Mouse (Mus musculus) heart, embryonic 15.5 days (tissue): ENCODE data around the gene Cftr. TPM values are rescaled to one million over a fixed set of nuclear protein-coding genes. Genes with fewer than 3 reads are reported as not detected.

Source experiments
- ATAC-seq: fragments of 200-750 bp; cut with Nextera tagmentation; replicated peaks from 2 replicates; pipeline ENCODE4 v1.8.0; 2017; ENCODE audit warnings: low read depth, moderate TSS enrichment; ENCODE audit not compliant: insufficient number of reproducible peaks, insufficient read depth, low FRiP score
- H3K27ac ChIP-seq: fragments of 300-500 bp; sonication (generic); 2 replicates; pipeline ENCODE4 v1.5.1; 2015; ENCODE audit warnings: mild to moderate bottlenecking, inconsistent platforms
- H3K27me3 ChIP-seq: fragments of 300-500 bp; sonication (generic); 2 replicates; pipeline ENCODE4 v1.6.1; 2015; ENCODE audit warnings: inconsistent platforms
- H3K36me3 ChIP-seq: fragments of 300-500 bp; sonication (generic); 2 replicates; pipeline ENCODE4 v1.6.1; 2015; ENCODE audit warnings: mild to moderate bottlenecking, inconsistent platforms
- H3K4me1 ChIP-seq: fragments of 300-500 bp; sonication (generic); replicated peaks from 2 replicates; pipeline ENCODE4 v1.6.1; 2015; ENCODE audit warnings: inconsistent platforms
- H3K4me2 ChIP-seq: fragments of 300-500 bp; sonication (generic); 2 replicates; pipeline ENCODE4 v1.6.1; 2015; ENCODE audit warnings: inconsistent platforms, mild to moderate bottlenecking, moderate library complexity
- H3K4me3 ChIP-seq: fragments of 300-500 bp; sonication (generic); 2 replicates; pipeline ENCODE4 v1.5.1; 2015; ENCODE audit warnings: mild to moderate bottlenecking, inconsistent platforms
- H3K9ac ChIP-seq: fragments of 300-500 bp; sonication (generic); 2 replicates; pipeline ENCODE4 v1.6.1; 2015; ENCODE audit warnings: mild to moderate bottlenecking, inconsistent platforms
- H3K9me3 ChIP-seq: fragments of 300-500 bp; sonication (generic); replicated peaks from 2 replicates; pipeline ENCODE4 v1.6.1; 2016; ENCODE audit warnings: inconsistent platforms
- WGBS: fragments of 180-500 bp; shearing (Covaris S2); methylation state at CpG from one replicate; pipeline ENCODE4 v1.1.7; 2015; ENCODE audit warnings: mixed read lengths; 5-methylcytosine and 5-hydroxymethylcytosine counted together
- polyA plus RNA-seq: library from polyadenylated mRNA; unstranded; fragments of >200 nt; fragmentation: Nextera tagmentation; extraction: Ambion mirVana; gene quantifications from 2 replicates; pipeline ENCODE4 v1.2.1, GENCODE M21; 2015

Gene Cftr
- polyA plus RNA-seq: 0.24 and 0.57 TPM in 2 replicates

DNA sequence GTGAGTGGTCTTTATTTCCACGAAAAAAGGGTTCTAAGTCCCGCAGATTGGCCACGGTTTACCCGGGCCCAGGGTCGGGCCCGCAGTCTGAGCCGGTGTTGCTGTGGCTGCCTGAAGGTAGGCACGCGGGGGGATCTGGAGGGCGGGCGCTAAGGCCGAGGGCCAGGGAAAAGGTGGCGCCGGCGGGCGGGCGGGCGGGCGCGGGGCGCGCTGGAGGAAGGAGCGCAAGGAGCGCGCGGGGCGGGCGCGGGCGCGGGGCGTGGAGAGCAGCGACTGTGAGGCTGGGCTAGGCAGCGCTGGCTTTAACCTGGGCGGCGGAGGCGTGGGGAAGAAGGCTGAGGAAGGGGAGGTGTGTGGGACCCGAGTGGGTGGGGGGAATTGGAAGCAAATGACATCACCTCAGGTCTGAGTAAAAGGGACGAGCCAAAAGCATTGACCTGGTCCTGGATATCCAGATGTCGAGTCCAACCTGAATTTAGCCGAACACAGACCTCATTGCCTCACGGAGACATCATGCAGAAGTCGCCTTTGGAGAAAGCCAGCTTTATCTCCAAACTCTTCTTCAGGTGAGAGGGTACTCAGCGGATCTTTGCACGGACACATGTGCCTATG is at the start of gene Cftr:
Cftr (plus strand) TSS at position 377 of the 612 bp plus-strand sequence.
- Histone ChIP-seq H3K36me3 (no peaks in the 10 kb centered on the region), H3K4me1 (no peaks in the 10 kb centered on the region), H3K9me3 (no peaks in the 10 kb centered on the region), H3K27me3 (no peaks in the 10 kb centered on the region), H3K27ac (no peak within 1 kb of the TSS), H3K9ac (peak within 1 kb of the TSS; percentile 53), H3K4me2 (peak within 1 kb of the TSS; percentile 94), H3K4me3 (peak within 1 kb of the TSS; percentile 56)
- whole genome bisulfite sequencing: 1% methylated on average over 37 of the region's 45 CpGs
- ATAC-seq: no peak

DNA sequence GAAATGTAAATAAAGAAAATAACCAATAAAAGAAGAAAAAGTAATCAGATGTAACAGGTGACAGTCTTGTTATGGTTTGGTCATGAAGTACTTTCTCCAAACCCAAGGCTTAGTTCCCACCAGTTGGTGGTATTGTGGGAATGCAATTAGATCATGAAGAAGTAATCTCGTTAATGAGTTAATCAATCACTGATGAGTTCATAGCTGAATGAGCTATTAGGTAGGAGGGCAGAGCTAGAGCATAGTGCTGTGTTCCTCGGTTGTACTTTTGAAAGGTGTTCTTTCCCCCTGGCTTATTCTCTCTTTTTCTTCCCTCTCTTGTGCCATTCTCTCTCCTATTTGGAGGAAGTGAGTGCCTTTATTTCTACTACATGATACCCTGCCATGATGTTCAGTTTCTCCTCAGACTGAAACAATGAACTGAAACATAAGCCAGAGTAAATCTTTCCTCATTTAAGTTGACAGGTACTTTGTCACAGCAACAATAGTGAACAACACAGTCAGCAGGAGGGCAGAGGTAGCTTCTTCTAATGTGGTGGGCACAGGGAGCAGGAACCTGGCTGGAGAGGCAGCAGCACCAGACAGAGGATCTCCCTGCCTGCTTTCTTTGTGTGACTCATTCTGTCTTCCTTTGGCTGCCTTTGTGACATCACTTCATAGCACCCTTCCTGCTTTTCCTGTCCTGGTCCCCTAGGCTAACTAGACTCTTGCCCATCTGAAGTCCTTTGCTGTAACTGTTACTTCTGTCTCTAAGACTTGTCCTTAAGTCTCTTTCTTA is 43.1 kb upstream of the Cftr start:
- H3K27ac ChIP-seq: no peak overlapping the region
- H3K4me1 ChIP-seq: no peaks in the 10 kb centered on the region
- no peaks in the 10 kb centered on the region for H3K36me3 ChIP-seq
- 69% methylated on average over 2 of the region's 2 CpGs for WGBS
- H3K4me2 ChIP-seq: no peak overlapping the region
- no peak for ATAC-seq
- H3K27me3 ChIP-seq: no peaks in the 10 kb centered on the region
- no peak overlapping the region for H3K9ac ChIP-seq
- H3K4me3 ChIP-seq: no peak overlapping the region
- H3K9me3 ChIP-seq: no peaks in the 10 kb centered on the region

DNA sequence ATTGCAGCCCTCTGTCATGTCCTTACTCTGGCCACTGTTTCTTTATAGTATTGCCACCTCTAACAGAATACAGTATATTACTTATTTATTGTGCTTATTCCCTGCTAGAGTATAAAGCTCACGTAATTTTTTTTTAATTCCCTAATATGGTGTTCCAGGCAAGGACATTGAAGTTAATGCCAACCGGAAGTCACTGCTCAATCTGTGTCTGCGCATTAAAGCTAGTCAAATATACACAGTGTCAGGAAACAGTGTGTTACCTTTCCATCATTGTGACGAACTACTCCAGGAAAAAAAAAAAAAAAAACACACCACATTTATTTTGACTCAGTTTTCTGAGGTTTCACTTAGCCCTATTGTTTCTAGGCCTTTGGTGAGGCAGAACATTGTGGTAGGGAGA is 42.4 kb upstream of the Cftr start:
- no peak for ATAC-seq
- Histone ChIP-seq H3K36me3 (no peaks in the 10 kb centered on the region), H3K27me3 (no peaks in the 10 kb centered on the region), H3K9ac (no peak overlapping the region), H3K4me3 (no peak overlapping the region), H3K27ac (no peak overlapping the region), H3K4me2 (no peak overlapping the region), H3K4me1 (no peaks in the 10 kb centered on the region), H3K9me3 (no peaks in the 10 kb centered on the region)
- WGBS: 72% methylated on average over 4 of the region's 4 CpGs

DNA sequence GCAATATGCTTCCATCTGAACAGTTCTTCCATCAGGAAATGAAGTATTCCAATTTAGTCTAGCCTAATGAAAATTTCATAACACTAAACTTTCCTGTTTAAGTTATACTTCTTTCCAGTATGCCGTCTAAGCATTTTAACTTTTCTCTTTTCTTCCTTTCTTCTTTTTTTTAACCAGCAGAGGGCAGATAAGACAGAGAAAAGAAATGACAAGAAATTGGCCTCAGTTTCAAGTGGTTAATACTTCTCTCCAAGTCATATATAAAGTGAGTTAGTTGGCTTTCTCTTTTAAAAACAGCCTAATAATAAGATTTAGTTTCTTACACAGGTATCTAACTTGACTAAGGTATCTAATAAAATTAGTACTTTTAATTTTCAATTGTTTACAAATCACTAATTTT is 35.2 kb upstream of the Cftr start:
- Histone ChIP-seq H3K4me2 (no peak overlapping the region), H3K9me3 (no peaks in the 10 kb centered on the region), H3K9ac (no peak overlapping the region), H3K27ac (no peak overlapping the region), H3K4me3 (no peak overlapping the region), H3K27me3 (no peaks in the 10 kb centered on the region), H3K36me3 (no peaks in the 10 kb centered on the region), H3K4me1 (no peaks in the 10 kb centered on the region)
- 39% methylated on average over 1 of the region's 1 CpGs for WGBS
- ATAC-seq: no peak

DNA sequence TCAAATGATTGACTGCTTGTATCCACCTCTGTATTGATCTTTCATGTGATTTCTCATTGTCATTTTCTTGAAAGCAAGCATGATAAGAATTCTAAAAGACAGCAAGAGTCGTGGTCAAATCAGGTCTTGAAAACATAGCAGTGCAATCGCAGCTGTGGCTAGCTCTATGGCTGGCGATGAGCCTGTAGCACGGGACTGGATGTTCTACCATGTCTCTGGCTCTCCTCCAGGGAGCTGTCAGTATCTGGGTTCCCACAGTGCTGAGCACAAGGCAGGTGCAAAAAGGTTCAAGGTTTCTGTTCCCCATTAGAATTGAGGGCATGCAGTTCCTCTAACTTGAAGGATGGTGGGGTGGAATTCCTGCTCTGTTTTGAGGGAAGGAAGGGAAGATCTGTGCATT is 17.5 kb upstream of the Cftr start:
- WGBS: 41% methylated on average over 4 of the region's 4 CpGs
- no peak overlapping the region for H3K4me2 ChIP-seq
- H3K36me3 ChIP-seq: no peaks in the 10 kb centered on the region
- H3K9me3 ChIP-seq: no peaks in the 10 kb centered on the region
- H3K4me3 ChIP-seq: no peak overlapping the region
- ATAC-seq: no peak
- H3K27me3 ChIP-seq: no peaks in the 10 kb centered on the region
- H3K9ac ChIP-seq: no peak overlapping the region
- no peak overlapping the region for H3K27ac ChIP-seq
- H3K4me1 ChIP-seq: no peaks in the 10 kb centered on the region

DNA sequence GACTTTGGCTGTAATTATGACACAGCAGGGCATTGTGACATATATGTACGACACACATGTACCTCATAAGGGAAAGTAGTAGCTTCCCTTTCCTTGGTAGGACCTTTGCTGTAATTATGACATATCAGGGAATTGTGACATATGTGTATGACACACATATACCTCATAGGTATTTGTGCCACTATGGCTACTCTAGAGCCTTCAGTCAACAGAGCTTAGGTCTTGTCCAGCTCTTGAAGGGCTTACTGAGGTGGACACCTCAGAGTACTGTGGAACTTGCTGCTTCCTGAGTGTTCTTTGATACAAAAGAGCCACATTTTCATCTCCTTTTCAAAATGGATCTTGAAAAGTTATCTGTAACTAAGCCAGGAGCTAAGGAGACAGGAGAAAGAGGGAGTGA is 869 bp upstream of the Cftr start:
- no peaks in the 10 kb centered on the region for H3K27me3 ChIP-seq
- H3K27ac ChIP-seq: no peak overlapping the region
- H3K4me1 ChIP-seq: no peaks in the 10 kb centered on the region
- 82% methylated on average over 1 of the region's 1 CpGs for WGBS
- no peak for ATAC-seq
- H3K9me3 ChIP-seq: no peaks in the 10 kb centered on the region
- no peak overlapping the region for H3K4me3 ChIP-seq
- peak overlapping the region; percentile 94; the same call in 1 of the 2 replicates for H3K4me2 ChIP-seq
- H3K9ac ChIP-seq: no peak overlapping the region
- H3K36me3 ChIP-seq: no peaks in the 10 kb centered on the region

DNA sequence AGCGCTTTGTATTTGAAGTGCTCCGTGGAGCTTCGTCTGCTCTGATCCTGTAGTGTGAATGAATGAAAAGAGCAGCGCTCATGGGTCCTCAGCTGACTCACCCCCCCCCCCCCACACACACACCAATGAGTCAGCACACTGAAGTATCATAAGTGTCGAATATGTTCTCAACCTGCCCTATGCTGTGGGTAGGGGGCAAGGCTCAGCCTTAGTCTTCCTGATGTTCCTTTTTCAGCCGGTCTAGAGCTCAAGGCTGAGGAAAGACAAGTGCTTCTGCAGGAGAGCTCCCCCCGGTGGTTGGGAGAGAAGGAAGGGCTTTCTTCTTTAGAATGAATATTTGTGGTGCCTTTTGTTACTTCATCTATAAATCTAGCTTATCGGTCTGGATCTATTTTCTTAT is 1.1 kb downstream of the Cftr start:
- no peak overlapping the region for H3K4me3 ChIP-seq
- WGBS: 51% methylated on average over 8 of the region's 8 CpGs
- no peaks in the 10 kb centered on the region for H3K9me3 ChIP-seq
- H3K4me2 ChIP-seq: no peak overlapping the region
- H3K27me3 ChIP-seq: no peaks in the 10 kb centered on the region
- H3K36me3 ChIP-seq: no peaks in the 10 kb centered on the region
- H3K9ac ChIP-seq: no peak overlapping the region
- H3K4me1 ChIP-seq: no peaks in the 10 kb centered on the region
- ATAC-seq: no peak
- no peak overlapping the region for H3K27ac ChIP-seq

DNA sequence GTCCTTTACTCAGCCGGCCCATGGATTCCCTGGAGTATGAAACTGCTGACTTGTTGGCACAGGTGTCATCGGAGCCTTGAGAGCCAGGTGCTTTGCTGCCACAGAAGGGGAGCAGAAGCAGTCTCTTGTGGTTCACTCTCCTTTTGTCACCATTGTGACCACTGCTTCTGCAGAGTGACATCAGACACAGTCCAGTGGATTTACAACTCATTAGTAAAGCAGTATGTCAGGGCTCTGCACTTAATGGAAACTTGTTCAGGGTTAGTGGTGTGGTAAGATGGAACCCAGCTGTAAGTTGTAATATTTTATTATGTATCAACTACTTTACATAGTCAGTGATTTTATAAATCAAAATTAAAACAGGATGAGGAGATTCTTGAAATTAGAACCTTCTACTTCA is 7.0 kb downstream of the Cftr start:
- Histone ChIP-seq H3K27ac (no peak overlapping the region), H3K9ac (no peak overlapping the region), H3K27me3 (no peaks in the 10 kb centered on the region), H3K9me3 (no peaks in the 10 kb centered on the region), H3K36me3 (no peaks in the 10 kb centered on the region), H3K4me1 (no peaks in the 10 kb centered on the region), H3K4me3 (no peak overlapping the region), H3K4me2 (no peak overlapping the region)
- no peak for ATAC-seq
- WGBS: 78% methylated on average over 2 of the region's 2 CpGs

DNA sequence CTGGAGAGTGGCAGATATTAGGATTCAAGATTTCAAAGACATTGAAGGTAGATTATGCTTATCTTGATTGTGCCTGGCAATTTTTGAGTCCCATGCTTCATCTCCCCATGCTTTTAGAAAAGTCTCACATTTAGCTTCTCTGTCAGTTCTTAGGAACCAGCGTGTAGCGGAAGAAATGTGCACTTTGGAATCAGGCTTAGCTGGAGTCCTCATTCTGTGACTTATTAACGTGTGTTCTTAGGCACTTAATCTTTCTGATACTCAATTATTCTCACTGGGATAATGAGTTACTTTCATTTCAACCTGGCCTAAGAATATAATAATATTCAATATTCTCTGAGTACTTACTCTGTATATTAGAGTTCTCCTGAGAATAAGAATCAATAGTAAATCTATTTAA is 10.2 kb downstream of the Cftr start:
- no peaks in the 10 kb centered on the region for H3K27me3 ChIP-seq
- no peaks in the 10 kb centered on the region for H3K9me3 ChIP-seq
- WGBS: 80% methylated on average over 3 of the region's 3 CpGs
- ATAC-seq: no peak
- no peak overlapping the region for H3K4me2 ChIP-seq
- no peaks in the 10 kb centered on the region for H3K4me1 ChIP-seq
- H3K27ac ChIP-seq: no peak overlapping the region
- no peak overlapping the region for H3K4me3 ChIP-seq
- H3K9ac ChIP-seq: no peak overlapping the region
- H3K36me3 ChIP-seq: no peaks in the 10 kb centered on the region

DNA sequence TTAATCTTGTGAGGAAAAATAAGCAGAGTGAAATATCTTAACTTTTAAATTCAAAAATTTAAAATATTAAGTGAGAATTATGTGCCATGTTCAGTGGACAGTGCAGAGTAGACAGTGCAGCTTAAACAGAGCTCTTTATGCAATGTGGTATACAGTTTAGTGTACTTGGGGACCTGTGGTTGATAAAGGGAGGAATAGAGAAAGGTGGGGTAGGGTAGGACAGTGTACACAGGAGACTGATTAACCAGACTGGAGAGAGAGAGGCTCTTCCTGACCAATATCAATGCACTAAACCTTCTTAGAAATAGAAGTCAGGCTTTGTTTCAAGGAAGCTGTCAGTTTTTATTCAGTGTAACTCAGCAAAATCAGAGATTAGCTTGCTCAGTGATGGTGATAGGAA is 12.4 kb downstream of the Cftr start:
- no peak for ATAC-seq
- Histone ChIP-seq H3K4me3 (no peak overlapping the region), H3K9ac (no peak overlapping the region), H3K36me3 (no peaks in the 10 kb centered on the region), H3K27me3 (no peaks in the 10 kb centered on the region), H3K4me1 (no peaks in the 10 kb centered on the region), H3K4me2 (no peak overlapping the region), H3K9me3 (no peaks in the 10 kb centered on the region), H3K27ac (no peak overlapping the region)

DNA sequence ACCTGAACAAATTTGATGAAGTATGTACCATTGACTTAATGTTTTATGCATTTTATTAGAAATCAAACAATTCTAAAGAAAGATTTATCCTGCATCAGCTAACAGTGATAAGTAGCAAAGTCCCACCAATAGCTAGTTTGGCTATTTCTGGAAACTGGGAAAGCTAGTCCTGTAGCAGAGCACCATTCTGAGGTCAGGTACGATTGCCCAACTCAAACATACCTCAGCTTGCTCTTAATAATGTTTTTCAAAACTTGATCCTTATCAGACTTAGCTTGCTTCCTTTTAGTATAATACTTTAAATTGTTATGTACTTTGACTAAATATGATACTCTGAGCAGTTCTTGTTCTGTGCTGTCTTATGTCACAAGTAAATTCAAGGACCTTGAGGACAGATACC is 50.2 kb downstream of the Cftr start:
- H3K36me3 ChIP-seq: no peaks in the 10 kb centered on the region
- H3K4me3 ChIP-seq: no peak overlapping the region
- H3K9me3 ChIP-seq: no peaks in the 10 kb centered on the region
- no peak for ATAC-seq
- WGBS: 63% methylated on average over 1 of the region's 1 CpGs
- no peak overlapping the region for H3K27ac ChIP-seq
- H3K9ac ChIP-seq: no peak overlapping the region
- no peak overlapping the region for H3K4me2 ChIP-seq
- no peaks in the 10 kb centered on the region for H3K27me3 ChIP-seq
- no peaks in the 10 kb centered on the region for H3K4me1 ChIP-seq

DNA sequence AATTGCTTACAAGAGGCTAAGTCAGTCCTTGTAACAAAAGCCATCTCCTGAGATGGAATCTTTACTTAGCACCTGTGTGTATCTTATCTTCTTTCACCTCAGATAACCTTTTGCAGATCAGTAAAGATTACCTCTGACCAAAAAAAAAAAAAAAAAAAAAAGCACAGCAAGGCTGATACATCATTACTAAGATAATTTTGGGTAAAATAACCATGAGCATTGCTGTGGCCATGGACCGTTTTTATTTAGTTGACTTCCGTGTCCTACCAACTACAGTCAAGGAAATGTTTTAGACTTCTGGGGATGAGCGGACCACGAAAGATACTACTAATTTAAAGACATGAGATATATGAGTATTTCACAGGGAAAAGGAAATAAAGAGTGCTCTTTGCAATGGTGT is 52.7 kb downstream of the Cftr start:
- Histone ChIP-seq H3K4me2 (no peak overlapping the region), H3K27me3 (no peaks in the 10 kb centered on the region), H3K9me3 (no peaks in the 10 kb centered on the region), H3K4me3 (no peak overlapping the region), H3K4me1 (no peaks in the 10 kb centered on the region), H3K27ac (no peak overlapping the region), H3K9ac (no peak overlapping the region), H3K36me3 (no peaks in the 10 kb centered on the region)
- 92% methylated on average over 4 of the region's 4 CpGs for WGBS
- no peak for ATAC-seq
